Mouse (Mus musculus) natural killer cell, adult 2 months (primary cell): ENCODE measurements around the gene Dhcr7.

ENCODE experiments used
- DNase-seq, 2 experiments: peaks; one replicate each; pipeline ENCODE4 v3.0.0; 2022; ENCODE audit warnings: low spot score in 2 of 2

The Dhcr7 gene

DNA sequence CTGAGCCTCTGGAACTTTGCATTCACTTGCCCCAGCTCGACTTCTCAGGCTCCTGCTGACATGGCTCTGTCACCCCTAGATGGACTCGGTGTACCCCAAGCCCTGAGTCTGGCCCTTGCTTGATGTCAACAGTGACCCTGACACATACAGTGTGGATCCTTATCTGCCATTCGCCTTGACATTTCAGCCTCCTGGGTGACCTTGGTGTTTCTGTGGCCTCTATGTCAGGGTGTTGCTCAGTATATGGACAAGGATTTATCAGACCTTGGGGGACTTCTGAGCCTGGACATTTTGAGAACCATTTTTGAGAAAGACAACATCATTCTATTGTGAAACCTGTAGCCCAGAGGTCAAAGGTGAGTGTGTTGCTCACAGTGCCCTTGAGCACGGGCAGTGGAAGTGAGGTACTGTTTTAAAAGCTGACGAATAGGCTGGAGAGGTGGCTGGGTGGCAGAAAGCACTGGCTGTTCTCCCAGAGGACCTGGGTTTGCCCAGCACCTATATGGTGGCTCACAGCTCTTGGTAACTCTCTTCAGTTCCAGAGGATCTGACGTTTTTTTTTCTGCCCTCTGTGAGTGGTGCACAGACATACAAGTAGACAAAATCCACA is 10.7 kb downstream of the Dhcr7 start:
- no peak for DNase-seq

DNA sequence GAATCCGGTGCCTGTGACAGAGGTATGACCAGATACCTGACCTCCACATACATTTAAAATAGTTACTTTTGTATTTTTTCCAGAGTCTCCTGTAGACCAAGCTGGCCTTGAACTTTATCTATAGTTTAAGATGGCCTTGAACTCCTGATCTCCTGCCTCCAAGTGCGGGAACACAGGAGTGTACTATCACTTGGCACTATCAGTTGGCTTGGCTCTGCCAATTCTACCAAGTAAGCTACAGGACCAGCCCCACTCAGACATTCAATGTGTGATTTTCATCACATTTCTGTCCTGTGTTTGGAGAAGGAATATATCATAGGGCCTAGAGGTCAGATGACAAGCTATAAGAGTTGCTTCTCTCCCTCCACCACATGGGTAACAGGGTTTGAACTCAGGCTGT is 11.4 kb downstream of the Dhcr7 start:
- no peak for DNase-seq

DNA sequence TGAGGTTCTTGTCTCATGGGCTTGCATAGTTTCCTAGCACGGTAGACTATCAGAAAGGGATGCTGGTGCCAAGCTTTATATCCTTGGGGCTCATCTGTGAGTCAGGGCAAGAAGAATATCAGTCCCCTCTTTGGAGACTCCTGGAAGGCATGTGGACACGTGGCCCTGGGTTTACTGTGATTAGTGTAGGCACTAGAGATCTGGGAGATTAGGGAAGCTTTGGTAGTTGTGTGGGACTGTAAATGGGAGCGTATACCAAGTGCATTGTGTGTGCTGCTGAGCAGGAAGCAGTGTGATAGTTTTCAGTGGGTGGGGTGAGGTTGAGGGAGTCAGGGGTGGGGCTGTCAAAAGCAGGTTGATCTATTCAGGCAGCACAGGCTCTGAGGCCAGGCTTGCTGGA is 12.0 kb downstream of the Dhcr7 start:
- no peak for DNase-seq

DNA sequence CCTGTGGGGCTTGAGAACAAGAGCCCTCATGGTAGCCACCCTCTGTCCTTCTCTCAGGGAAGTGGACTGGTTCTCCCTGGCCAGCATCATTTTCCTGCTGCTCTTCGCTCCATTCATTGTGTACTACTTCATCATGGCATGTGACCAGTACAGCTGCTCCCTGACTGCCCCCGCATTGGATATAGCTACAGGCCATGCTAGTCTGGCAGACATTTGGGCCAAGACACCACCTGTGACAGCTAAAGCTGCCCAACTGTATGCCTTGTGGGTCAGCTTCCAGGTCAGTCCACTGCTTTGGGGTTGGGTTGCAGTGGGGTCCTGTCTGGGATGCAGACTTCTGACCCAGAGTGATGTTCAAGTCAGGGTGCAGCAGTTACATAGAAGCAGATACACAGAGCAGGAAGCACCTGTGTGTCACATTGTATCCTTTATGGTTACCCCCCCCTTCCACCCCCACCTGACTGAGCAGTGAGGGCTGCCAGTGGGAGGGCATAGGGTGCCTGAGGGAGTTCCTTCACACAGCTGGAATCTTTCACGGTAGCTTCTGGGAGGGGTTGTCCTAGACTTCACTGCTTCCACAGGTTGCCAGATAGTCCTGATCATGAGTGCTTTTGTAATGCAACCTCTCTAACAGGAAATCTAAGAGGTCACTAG is 14.9 kb downstream of the Dhcr7 start:
- DNase-seq, result no peak

DNA sequence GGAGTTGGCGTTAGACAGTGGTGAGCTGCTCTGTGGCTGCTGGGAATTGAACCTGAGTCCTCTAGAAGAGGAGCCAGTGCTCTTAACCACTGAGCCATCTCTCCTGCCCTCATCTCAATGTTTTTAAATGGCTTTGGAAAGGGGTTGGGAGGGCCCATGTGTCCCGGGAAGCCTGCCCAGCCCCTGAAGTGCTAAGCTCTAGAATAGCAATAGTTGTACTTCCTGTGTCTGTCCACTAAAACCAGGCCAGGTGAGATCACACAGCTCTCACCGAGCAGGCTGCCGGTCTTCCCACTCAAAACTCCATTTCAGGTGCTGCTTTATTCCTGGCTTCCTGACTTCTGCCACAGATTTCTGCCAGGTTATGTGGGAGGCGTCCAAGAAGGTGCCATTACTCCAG is 17.2 kb downstream of the Dhcr7 start:
- DNase-seq, result no peak

DNA sequence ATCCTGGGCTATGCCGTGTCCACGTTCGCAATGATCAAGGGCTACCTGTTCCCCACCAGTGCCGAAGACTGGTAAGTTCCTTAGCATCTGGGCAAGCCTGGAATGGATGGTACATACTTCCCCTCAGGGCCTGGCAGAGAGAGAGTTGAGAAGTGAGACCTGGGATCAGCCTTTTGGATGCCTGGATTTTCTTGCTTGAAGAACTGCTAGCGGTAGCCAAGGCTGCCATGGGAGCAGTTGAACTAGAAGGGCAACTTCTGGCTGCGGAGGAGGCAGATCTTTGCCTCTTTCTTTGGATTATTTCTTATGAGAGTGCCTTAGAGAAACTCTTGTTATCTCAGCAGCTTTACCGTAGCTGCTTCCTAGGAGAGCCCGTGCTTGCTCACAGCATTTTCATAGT is 18.4 kb downstream of the Dhcr7 start:
- no peak for DNase-seq

DNA sequence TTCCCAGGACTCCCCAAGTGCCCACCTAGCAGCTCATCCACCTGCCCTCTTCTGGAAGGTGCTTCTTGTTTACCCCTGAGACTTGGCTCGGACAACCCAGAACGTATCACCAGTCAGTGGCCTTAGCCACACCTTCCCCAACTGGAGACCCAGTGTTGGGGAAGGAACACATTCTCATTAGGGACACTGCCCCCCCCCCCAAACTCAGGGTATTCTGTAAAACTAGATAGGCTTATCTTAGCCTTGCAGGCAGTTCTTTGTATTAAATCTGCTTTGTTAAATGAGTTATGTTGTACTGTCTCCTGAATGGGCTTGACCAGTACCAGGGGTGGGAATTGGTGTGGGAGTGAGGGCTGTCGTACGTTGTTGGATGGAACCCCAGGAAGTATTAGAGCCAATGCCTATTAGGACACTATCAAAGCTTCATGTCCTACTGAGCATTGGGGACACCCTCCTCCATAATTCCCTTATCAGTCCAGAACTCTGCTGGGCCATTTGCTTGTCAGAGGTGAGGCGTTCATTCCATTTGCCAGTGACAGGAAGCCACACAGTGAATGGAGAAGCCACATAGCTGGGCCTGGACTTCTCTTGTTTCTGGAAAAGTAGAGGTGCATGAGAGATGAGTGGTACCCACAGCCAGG is 25.3 kb downstream of the Dhcr7 start:
- DNase-seq, result no peak

DNA sequence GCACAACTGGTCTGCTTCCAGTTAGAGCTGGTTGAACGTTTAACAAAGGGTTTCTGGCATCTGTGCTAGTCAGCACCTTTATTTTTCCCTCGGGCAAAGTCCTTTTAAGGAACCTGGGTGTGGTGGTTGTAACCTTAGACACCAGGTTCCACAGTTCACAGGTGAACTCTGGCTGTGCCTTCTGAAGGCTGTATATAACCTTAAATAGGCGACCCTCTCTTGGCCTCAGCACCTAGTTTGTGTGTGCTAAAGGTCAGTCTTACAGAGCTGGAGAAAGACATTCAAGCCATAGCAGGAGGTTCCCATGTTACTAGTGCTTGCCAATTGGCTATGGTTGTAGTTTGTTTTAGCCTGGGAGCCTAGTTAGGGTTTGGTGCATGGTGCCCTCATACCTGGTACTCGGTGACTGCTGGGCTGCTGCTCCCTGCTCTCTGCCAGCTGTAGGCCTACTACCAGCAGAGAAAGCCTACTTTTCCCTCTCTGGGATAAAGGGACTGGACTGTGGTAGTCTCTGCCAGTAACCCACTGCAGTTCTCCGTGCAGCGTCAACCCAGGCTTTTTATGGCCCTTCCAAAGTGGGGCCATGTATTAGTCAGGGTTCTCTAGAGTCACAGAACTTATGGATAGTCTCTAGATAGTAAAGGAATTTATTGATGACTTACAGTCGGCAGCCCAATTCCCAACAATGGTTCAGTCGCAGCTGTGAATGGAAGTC is 26.0 kb downstream of the Dhcr7 start:
- DNase-seq, result no peak

DNA sequence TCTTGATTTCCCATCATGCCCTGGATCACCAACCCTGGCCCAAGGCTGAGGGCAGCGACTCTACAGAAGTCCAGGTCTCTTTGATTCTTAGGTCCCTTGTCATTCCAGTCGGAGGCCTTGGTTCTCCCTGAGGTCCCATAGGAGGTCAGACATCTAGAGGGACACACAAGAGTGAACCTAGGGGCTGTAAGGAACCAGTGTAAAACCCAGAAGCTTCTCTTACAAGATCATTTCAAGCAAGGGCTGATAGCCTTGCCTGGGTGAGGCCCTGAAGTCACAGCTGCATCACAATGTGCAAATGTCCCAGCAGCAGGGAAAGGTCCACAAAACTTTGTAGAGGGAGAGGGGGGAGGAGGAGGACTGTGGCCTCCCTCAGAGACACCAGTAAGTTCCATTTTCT is 43.6 kb downstream of the Dhcr7 start, which contains the start of gene Gm498:
Gm498 (plus strand) TSS at position 301 of the 400 bp plus-strand sequence.
- DNase-seq, result no peak

DNA sequence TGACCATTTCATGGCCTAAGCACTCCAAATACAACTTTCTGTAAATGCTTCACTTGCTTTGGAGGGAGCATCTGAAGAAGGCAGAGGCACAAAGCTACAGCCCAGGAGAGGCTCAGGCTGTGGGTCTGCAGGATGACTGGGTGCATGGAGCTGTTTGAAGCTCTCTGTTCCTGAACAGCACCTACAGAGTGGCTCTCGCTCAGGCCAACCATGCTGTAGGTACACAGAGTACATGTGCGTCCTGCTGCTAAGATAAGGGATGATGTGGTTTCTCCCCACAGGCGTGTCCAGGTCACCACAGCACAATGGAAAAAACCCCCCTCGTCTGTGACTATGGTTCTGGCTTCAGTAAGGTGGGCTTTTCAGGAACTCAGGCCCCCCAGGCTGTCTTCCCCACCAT is 45.9 kb downstream of the Dhcr7 start:
- no peak for DNase-seq

DNA sequence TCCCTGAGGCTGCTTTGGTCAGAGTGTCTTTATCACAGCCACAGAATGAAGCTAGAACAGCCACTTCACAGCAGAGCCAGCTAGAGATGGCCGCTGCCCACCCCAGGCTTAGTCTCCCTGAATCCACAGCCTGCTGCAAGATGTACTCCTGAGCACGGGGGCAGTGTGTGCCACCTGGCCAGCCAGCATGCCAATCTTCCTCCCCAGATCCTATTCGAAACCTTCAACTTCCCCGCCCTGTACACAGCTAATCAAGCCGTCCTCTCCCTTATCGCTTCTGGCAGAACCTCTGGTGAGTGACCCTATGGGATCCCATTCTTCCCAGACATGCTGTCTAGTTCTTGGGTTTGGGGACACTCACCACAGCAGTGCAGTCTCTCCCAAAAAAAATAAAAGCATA is 60.8 kb downstream of the Dhcr7 start:
- DNase-seq, result no peak

DNA sequence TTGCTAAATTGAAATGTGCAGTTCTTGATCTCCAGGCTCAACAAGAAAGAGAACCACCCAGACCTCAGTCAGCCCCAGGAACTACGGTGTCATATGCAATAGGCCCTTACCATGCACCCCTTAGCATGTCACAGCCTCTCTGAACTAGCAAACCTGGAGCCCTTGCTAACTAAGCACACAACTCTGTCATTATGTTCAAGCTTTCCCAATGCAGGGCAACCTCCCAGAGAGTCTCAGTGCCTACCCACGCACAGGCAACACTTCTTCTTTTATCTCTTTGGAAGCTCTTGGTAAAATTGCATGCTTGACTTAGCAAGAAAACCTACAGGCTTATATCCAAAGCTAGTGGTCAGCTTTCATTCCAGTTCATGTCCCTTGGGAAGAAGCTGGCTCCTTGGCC is 68.2 kb downstream of the Dhcr7 start:
- no peak for DNase-seq

DNA sequence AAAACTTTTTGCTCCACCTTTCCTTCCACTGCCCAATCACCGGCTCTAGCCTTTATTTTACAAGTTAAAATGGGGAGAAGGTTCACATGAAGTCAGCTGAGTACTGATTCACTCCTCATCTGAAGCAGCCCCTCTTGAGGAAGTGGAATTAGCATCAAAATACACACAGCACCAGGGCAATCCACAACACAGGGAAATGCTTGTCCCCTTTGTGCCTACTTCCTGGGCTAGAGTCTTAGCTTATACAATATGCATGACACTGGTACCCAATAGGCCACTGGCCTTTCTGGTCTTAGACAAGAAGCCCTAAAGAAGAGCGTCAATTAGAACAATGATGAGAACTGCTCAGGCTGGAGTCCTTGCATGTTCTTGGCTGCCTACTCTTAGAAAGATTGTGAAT is 69.4 kb downstream of the Dhcr7 start:
- DNase-seq, result no peak
